Mouse (Mus musculus) heart, postnatal 0 days (tissue): Measurements from ENCODE around the gene Rtl10.

Experiments
- CTCF ChIP-seq: IDR thresholded peaks from 2 replicates; pipeline ENCODE4 v1.5.1; 2016; ENCODE audit warnings: antibody characterized with exemption, control low read depth, low read depth
- EP300 ChIP-seq: IDR thresholded peaks from 2 replicates; pipeline ENCODE4 v1.6.1; 2016; ENCODE audit warnings: antibody characterized with exemption, low read depth

GRCm38 (mm10) chr16:18503566-18504342 lies 5.1 kb downstream of the Rtl10 start:
- no peak for TF ChIP-seq CTCF
- TF ChIP-seq EP300 = no peak
